Mouse (Mus musculus) heart, adult 2 months (tissue): ENCODE results near the gene Tufm.

Experiments
- CTCF ChIP-seq: fragments of 200-600 bp; IDR thresholded peaks from 2 replicates; pipeline ENCODE4 v1.8.1; 2022; ENCODE audit warnings: antibody characterized with exemption, mild to moderate bottlenecking, moderate library complexity
- POLR2A ChIP-seq: fragments of 200-500 bp; IDR thresholded peaks from 2 replicates; pipeline ENCODE4 v1.6.1; 2011; ENCODE audit warnings: mild to moderate bottlenecking, low read depth, low read length, control low read depth; ENCODE audit not compliant: insufficient read depth

GRCm38 (mm10) chr7:126496475-126496874 is 9.3 kb downstream of the Tufm start:
- no peak for TF ChIP-seq POLR2A
- TF ChIP-seq CTCF, result no peak
